In genomic region chr14:79293119-79293780, GRCm38 (mm10) we compare ENCODE assay signal across 9 mouse cellular contexts. TPM values are rescaled to one million over a fixed set of nuclear protein-coding genes. Genes with fewer than 3 reads are reported as not detected.
A peak's percentile ranks its signal among the peaks of the same experiment; 100 is the strongest.
DNase-seq lines count a peak whose midpoint lies in the region; ATAC-seq lines count a peak whose summit lies in the region.
"Had no signal": no experiment of that assay in that cellular context is flagged by ENCODE, and none has a peak within 500 bp of the region (broad histone marks: within the 10 kb centered on the region; RNA-seq: fewer than 3 reads in every experiment).

No protein-coding gene starts in this region.

- H3K27ac ChIP-seq in embryonic facial prominence, embryonic 14.5 days (replicated peaks; ENCODE audit: low read depth, low read length), result 0 out of 2 replicates have a peak overlapping the region, but pooled peaks have one; percentile 30

- H3K4me3 ChIP-seq in embryonic facial prominence, embryonic 14.5 days (ENCODE audit: low read depth, low read length), result no peak overlapping the region

- H3K9me3 ChIP-seq in embryonic facial prominence, embryonic 14.5 days (ENCODE audit: control insufficient read depth, low read length), result no peaks in the 10 kb centered on the region

- peak; percentile 12 for DNase-seq in cerebellum, adult 11 months
- DNase-seq in cerebellum, adult 11-12 months, result no peak
- peak; percentile 88 for DNase-seq in CD4-positive helper T cell, adult 2 months (ENCODE audit: low read depth, low spot score)
- DNase-seq in embryonic facial prominence, embryonic 14.5 days (ENCODE audit: low spot score), result no peak
- DNase-seq in kidney, adult 9 months, result peak; percentile 66
- peak; percentile 57 for DNase-seq in lung, postnatal 25 days (ENCODE audit: low spot score)
- no peak for DNase-seq in urinary bladder, postnatal 25 days (ENCODE audit: low spot score)
- DNase-seq in urinary bladder, postnatal 4 days (ENCODE audit: low spot score in 2 of 2), result no peak

- H3K4me1 ChIP-seq in embryonic facial prominence, embryonic 14.5 days (ENCODE audit: control insufficient read depth, insufficient read depth, low read length), result peaks cover 34% of the 10 kb centered on the region

- H3K9ac ChIP-seq in embryonic facial prominence, embryonic 14.5 days (ENCODE audit: low read depth, low read length), result no peak overlapping the region

- ATAC-seq in embryonic facial prominence, embryonic 14.5 days (ENCODE audit: low read depth), result no peak

- WGBS in embryonic facial prominence, embryonic 14.5 days, result 34% methylated on average over 9 of the region's 16 CpGs

- H3K27me3 ChIP-seq in embryonic facial prominence, embryonic 14.5 days (replicated peaks; ENCODE audit: control insufficient read depth, insufficient read depth, low read length), result no peaks in the 10 kb centered on the region

- peak overlapping the region; percentile 33; the same call in 1 of the 2 replicates for H3K4me2 ChIP-seq in embryonic facial prominence, embryonic 14.5 days (ENCODE audit: low read depth, low read length)

- 0 out of 2 replicates have a peak, but pooled peaks cover 5% of the 10 kb centered on the region for H3K36me3 ChIP-seq in embryonic facial prominence, embryonic 14.5 days (ENCODE audit: control insufficient read depth, insufficient read depth, low read length)

RNA-seq across cellular contexts. Expression of gene Rgcc, which starts 8.2 kb away (rescaled TPM):
- polyA plus RNA-seq in embryonic facial prominence, embryonic 14.5 days (2014; fragmentation: Nextera tagmentation; extraction: Ambion mirVana), result 74.8 and 89.5 TPM in 2 replicates

RNA-seq across cellular contexts. Expression of gene Zfp957, which starts 46.1 kb away (rescaled TPM):
- not detected in 2 replicates for polyA plus RNA-seq in embryonic facial prominence, embryonic 14.5 days (2014; fragmentation: Nextera tagmentation; extraction: Ambion mirVana)
- polyA plus RNA-seq: small intestine, adult 2 months had no signal

Comparison
In these comparisons a context has a peak if more than half of its experiments do, and no peak if none do; other contexts are left out.
1. DNase-seq: peak in cerebellum, adult 11 months (single experiment), CD4-positive helper T cell, adult 2 months (single experiment), kidney, adult 9 months (single experiment) and lung, postnatal 25 days (single experiment); none in cerebellum, adult 11-12 months (single experiment), embryonic facial prominence, embryonic 14.5 days (single experiment), urinary bladder, postnatal 25 days (single experiment) and urinary bladder, postnatal 4 days (0 of 2).